Mouse (Mus musculus): ENCODE data around the gene Suds3.

The Suds3 gene

DNA sequence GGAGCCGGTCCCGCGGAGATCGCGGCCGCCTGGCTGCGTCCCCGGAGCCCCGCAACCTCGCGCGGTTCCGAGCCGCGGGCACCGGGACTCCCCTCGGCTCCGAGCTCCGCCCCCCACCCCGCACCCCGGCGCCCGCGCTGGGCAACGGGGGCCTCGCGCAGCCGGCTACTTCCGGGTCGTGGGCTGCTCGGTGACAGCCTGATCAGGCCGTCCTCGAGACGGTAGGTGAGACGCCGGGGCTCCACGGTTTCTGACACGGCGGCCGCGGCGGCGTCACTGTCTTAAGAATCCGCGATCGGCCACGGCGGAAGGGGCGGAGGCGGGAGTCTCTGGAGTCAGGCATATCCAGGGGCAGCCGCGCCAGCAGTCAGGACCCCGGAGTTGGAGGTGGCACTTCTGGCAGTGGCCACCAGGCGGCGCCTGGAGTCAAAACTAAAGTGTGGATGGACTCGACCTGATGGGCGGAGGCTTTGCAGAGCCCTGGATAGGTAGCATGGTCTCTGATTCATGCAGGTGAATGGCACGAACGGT is at the start of gene Suds3:
TSS of gene Suds3 (minus strand) at position 278 of the 531 bp plus-strand sequence.
- DNase-seq, result peak; percentile 99

DNA sequence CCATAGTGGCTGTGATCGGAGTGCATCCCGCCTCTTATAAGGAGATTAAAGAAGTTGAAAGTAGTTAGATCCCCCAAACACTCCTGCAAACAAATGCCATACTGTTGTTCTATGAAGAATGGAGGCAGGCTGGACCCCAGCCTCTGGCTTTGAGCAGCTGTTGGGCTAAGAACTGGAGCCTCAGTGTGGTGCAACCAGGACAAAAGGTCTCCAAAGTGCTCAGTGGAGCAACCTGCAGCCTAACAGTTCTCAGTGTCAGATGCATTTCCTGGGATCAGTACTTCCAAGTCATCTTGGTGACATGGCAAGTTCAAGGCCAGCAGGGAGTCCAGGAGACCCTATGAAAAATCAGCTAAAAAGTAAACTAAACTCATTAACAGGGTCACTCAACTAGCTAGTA is 49.0 kb upstream of the Suds3 start:
- no peak for DNase-seq

DNA sequence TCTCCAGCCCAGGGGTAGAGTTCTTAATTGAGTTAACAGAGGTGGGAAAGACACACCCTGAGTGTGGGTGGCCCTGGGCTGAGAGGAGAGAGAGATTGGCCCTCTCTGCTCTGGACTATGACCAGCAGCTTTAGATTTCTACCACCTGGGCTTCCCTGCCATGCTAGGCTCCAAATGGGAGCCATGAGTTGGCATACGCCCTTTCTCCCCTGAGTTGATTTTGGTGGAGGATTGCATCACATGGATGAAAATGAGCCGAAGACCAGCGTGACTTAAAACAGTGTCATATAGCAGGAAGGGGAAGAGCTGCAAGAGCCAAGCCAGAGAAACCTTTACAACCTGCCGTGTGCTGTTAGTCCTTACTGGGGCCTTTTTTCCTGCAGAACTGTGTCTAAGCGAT is 48.6 kb upstream of the Suds3 start:
- DNase-seq, result no peak

DNA sequence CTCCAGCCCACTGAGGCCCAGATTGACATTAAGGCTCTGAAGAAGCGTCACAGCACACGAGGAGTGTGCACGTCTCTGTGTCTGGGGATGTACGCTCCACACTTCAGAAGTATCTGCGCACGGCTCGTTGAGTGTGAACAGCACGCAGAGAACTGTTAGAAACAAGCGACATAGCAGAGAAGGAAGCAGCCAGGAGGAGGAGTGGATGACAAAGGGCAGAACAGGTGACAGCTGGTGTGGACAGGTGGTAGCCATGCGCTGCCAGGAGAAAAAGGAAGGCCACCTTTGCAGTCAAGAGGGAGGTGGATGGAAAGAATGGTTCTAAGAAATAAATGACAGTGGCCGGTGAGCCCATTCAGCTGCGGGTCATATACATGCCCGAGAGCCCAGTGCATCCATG is 47.9 kb upstream of the Suds3 start:
- DNase-seq, result no peak

DNA sequence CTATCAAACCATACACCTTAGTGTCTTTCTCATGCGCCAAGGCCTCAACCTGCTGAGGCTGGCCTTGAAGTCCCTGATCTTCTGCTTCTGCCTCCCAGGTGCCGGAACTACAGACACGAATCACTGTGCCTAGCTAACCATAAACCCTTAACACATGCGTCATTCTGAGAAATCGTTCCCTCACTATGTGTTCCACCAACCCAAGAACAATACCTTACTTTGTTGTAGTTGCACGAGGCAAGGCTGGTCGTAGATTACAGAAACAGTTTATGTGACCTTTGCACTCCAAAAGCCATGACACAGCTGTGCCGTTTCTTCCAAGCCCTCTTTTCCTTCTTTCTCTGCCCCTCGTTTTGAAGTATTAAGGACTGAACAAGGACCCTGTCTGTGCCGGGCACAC is 44.6 kb upstream of the Suds3 start:
- DNase-seq, result peak; percentile 55 to 64

DNA sequence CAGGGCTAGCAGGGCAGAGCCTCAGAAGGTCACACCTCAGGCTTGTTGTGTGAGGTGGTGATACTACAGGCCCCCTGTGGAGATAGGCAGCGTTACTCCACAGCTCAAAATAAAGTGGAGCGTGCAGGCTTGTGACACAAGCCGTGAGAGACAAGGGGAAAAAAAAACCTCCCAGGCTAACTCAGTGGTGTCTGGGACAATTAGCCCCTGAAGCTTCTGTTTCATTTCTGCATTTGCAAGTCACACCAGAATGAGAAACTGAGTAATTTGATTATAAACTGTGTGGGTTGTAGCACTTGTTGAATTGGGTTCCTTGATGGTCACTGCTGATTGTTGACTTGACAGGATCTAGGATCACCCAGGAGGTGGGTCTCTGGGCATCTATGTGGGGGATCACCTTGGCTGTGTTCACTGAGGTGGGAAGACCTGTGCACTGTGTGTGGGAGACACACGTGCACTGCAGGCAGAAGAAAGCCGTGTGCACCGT is 43.9 kb upstream of the Suds3 start:
- DNase-seq, result peak; percentile 63 to 68

DNA sequence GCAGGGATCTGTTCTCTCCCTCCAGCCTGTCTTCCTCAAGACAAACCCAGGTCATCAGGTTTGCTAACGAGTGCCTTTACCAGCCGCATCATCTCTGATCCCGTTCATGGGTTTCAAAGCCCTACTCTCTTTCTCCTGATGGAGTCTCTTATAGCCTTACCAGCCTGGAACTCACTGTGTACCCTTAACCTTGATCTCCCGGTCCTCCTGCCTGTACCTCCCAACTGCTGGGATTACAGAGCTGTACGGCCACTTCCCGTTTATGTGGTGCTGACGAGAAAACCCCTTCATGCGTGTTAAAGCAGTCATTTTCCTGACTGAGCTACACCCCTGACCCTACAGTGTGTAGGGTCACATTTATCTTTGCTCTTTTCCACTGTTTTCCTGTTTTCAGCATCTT is 43.4 kb upstream of the Suds3 start:
- peak; percentile 45 to 50 for DNase-seq

DNA sequence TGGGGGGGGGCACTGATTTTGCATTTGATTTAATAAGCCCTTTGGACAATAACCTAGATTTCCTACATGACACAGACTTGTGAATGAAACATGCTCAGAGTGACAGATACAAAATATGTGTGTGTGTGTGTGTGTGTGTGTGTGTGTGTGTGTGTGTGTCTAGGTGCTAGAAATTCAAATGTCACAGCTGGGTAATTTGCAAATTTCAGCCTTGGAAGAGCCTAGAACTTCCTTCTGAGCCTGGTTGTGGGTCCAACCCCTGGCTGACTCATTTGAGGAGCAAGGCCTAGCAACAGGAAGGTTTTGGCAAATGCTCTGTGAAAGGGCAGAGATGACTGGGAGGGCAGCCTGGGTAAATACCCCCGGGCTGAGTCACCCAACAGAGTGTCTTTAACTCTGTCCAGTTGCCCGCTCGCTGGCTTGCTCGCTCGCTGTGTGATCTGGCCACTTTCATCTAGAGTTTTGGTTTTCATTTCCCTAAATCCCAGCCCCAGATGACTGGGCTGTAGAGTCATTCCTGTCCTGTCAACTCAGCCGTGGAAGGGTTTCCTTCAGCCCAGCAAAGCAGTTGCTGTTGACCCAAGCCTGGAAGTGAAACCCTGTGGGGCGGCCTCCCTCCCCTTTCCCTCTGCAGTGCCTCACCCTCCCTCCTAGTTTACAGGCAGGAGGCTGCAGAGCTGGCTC is 42.6 kb upstream of the Suds3 start:
- DNase-seq, result peak; percentile 76 to 81

DNA sequence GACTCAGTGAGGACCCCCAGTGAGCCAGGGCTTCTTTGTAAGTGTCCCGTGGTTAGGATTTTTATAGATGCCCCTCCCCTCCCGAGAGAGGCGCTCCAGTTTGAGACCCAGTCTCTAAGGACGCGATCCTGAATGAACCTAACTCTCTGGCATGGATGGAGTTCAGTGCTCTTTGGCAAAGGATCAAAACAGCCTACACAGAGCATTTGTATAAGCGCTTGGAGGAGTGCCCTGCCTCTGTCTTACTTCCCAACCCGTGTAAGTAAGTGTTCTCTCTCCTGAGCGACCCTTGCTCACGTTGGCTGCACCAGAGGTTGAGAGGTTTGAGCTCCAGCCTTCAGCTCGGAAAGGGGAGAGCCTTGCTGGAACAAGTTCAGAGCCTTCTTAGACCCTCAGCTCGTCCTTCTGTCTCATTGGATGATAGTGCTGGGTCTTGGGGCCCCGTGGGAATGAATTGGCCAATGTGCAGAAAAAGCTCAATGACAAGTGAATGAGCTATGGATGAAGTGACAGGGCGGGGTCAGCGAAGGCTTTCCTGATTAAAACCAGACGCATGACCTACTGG is 37.7 kb upstream of the Suds3 start:
- DNase-seq, result no peak

DNA sequence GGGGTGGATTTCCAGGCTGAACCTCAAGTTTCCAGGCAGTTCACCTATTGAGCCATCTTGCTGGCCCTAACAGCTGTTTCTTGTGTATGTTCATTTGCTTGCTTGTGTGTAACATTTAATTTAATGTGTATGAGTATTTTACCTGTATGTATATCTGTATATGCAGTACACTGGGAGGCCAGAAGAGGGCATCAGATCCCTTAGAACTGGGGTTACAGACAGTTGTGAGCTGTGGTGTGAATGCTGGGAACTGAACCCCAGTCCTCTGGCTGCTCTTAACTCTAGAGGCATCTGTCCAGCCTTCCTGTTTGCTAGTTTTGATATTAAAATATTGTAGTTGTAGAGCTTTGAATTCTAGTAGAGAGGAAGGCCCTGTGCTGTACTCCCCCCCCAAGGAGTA is 37.0 kb upstream of the Suds3 start:
- DNase-seq, result peak in 1 of 2 experiments; percentile 21

DNA sequence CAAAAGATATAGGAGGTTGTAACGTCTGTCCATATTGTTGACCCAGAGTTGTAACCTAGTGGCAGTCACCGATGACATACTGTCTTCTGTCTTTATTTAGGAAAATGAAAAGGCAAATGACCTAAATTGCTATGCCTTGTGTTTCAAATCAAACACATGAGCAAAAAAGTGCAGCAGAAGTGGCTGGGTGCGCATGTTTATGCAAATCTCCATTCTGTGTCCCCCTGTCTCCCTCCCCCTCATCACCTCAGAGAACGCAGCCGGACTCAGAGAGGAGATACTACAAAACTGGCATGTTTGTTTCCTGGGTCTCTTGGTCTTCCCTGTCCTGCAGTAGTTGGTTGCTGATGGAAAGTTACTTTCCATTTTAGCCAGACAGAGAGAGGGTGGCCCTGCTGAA is 34.2 kb upstream of the Suds3 start:
- peak; percentile 31 to 35 for DNase-seq

DNA sequence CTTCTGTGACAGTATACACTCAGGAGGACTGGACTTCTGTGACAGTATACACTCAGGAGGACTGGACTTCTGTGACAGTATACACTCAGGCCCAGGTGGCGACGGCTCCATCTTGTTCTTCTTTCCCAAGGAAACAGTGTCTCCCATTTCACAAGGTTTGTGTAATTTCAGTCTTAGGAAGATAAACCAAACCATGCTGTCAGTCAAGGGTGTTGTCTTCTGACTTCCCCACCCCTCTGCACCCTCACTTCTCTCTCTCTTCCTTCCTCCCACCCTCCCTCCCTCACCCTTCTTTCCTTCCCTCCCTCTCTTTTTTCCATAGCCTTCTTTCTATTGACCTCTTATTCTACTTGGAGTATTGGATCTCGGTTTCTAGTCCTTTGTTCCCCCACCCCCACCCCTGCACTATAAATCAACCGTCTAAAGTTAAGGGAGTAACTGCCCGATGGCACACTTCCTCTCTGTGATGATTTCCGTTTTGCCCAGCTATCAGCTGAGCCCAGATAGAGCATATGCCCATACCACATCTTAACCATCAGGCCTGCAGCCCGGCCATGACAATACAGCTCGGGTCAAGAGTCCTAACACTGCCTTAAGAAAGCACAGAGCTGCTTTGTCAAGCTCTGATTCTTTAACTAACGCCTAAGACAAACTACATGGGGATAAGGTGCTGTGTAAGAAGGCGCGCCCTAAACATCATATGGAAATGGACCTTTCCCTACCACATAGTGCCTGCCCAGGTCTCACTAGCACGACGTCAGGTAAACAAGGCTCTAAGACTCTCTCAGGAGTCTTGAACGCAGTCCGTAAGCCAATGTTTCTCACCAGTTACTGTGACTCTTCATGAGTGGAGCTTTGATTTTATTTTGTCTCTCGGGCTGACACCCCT is 33.4 kb upstream of the Suds3 start:
- DNase-seq, result peak; percentile 28 to 30

DNA sequence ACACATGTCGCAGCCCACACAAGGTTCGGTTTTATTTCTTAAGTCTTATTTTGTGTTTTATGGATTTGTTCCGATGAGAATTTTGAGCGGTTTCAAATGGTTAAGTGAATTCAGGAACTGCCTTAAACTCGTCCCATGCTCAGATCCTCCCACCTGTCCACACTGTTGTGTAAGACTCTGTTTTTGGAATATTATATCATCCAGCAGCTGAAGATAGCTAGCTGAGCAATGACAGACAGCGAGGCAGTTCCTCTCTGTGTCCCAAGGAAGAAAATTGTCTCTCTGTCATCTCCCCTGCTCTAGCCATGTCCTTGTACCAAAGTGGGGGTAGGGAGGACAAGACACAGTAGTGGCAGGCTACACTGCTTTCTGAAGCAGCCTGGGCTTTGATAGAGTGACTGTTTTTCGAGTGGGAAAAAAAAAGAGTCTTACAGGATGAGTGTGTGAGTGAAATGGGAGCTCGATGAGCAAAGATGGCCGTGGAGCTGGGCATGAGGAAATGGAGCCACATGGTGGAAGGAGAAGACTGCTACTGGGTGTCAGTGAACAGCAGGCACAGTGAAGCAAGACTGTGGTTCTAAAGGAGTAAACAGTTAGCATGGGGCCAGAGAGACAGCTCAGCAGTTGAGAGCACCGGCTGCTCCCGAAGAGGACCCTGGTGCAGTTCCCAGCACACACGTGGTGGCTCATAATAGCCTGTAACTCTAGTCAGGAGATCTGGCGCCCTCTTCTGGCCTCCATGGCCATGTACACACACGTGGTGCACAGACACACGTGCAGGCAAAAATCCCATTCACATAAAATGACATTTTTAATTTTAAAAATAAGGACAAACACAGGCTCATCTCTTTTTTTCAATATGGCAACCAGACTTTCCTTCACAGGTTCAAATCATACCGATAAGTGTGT is 31.5 kb upstream of the Suds3 start:
- peak; percentile 36 to 40 for DNase-seq

DNA sequence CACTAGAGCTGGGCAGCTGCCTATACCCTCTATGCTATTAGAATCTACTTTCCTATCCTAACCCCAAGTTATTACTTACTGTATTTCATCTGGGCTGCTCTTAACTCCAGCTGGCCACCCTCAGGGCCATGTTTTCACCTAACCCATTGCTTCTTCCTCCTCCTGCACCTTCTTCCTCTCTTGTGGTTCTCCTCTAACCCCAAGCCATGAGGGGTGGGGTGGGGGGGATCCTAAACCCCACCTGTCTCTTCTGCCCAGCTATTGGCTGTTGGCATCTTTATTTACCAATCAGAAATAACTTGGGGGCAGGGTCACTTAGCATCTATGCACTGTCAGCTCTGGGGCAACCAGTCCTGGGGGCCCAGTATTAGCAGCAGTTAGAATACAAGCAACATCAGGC is 30.3 kb upstream of the Suds3 start:
- no peak for DNase-seq

DNA sequence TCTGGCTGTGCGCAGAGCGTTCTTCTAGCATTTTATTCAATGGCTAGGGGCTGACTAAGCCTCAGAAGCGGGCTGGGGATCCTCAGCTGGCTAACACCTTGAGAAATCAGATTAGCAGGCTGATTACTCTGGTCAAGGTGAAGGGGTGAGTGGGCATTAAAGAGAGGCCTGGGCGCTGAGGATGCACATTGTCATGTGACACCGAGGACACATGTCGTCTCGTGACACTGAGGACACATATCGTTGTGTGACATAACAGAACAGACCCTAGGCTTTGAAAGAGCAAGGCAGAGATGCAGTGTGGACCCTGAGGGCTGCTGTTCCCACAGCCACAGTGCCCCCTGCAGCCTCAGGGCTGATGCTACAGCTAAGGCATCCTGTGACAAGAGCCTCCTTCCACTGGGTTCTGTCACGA is 27.8 kb upstream of the Suds3 start:
- peak; percentile 55 to 61 for DNase-seq

DNA sequence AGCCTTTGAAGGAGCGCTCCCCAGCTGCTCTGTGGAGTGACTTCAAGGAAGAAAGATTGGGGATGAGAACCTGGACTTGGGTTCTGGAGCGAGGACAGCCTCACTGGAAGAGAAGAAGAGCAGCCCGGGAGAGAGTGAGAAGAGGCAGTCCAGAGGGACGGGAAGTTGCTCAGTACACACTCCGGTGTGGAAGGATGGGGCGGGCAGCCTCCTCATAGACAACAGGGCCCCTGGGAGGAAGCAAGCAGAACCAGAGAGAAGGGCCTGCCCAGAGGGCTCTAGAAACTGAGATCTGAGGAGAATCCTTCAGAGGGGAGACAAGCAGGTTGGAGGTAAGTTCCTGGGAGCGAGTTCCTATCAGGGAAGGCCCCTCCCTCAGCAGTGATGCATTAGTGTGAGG is 24.5 kb upstream of the Suds3 start:
- no peak for DNase-seq

DNA sequence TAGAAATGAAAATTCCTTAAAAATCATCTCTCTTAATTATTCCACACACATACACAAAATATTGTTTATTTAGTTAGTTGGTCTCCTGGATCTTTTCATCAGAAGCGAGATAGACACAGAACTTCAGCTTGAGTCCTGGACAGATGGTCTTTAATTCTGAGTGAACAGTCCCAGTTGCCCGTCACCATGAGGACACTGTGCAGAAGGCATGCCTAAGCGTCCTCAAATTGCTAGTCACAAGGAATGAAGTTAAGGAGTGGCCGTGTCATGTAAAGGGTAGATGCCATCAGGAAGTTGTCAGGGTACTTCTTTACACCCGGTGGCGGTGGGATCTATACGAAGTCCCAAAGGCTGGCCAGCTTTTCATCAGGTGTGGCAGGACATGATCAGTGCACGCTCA is 23.9 kb upstream of the Suds3 start:
- DNase-seq, result no peak

DNA sequence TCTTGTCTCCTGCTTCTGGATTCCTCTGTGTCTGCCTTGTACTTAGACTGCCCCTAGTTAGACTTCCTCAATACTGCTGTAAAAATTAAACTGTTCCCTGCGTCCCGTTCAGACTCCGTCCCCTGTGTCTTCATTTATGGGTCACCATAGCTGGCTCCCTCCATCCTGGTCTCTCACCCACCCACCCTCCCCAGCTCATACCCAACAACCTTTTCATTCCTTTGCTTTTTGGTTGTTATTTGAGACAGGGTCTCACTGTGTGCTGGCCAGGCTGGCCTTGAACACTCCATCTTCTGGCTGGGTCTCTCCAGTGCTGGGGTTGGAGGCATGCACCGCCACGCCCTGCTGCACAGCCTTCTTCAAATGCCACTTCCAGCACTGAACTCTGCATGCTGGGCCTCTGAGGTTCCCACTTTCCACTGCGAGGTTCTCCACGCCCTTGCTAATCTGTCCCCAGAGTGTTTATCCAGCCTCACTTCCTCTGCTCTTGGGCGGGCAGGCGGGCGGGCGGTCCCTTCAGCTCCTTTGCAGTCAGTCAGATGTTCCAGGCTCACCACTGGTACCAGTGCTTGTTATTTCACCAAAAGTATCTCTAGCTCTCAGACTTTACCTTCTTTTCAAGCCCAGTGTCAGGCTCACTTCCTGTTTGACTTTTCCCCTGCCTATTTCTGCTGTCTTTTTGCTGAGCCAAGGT is 22.5 kb upstream of the Suds3 start:
- peak; percentile 50 to 57 for DNase-seq

DNA sequence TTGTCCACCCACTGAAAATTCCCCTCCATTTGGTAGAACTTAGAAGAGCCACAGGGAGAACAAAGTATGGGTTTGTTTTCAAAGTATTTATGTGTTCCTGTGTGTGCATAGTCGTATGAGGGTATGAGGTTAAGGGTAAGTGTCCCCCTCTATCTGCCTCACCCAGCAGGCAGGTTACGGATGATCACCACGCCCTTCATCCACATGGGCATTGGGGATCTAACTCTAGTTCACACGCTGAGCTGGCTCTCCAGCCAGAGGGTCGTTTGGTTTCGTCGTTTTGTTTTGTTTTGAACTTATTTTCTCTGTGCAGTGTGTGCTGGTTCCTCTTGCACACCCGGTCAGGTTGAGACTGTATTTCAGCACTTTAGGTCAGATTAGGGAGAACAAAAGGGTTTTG is 21.7 kb upstream of the Suds3 start:
- DNase-seq, result no peak

DNA sequence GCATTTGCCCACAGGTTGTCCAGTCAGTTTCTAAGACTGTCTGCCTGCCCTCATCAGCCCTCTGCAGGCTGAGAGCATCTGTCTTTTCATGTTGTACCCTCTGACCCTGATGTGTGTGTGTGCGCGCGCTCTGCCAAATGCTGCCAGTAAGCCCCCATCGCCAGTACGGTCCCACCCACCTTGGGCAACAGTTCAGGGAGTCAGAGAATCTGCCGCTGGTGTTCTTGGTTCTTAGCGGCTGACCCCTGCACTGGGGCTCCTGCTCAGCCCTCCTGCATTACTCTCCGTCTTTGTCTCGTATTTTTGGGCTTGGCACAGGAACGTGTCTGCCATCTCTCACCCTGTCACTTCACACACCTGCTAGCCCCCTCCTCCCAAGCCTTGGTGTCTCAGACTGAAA is 21.1 kb upstream of the Suds3 start:
- no peak for DNase-seq

DNA sequence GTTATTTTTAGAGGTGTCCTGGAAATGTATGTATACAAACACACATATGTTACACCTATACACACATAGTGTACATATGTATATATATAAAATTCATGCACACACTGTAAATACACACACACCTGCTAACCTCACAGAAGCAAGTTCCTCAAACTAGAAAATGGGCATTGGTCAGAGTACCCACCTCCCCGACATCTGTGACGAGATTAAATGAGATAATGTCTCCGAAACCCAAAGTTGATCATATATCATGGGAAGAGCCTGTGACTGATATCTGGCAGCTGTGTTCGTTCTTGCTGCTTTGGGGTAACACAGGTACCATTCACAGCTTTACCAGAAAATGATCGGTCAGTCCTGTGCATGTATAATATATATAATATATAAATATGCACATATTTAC is 20.7 kb upstream of the Suds3 start:
- DNase-seq, result no peak

DNA sequence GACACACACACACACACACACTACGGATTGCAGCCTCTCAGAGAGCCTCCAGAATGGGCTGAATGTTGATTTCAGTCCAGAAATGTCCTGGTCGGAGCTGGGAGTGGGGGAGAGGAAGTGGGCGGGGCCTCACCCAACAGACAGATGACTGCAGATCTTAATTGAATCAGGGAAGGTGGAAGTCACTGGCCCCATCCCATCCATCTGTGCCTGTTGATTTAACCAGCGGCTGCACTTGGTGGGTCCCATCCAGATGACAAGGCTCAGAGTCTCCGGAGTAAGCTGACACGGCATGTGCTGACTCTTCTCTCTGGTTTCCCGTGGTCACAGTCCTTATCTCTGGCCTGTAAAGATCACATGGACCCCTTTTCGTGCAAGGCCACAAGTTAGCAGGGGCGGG is 20.0 kb upstream of the Suds3 start:
- peak; percentile 57 to 59 for DNase-seq
